ENCODE assay signal across 8 mouse cellular contexts in the genomic region with DNA sequence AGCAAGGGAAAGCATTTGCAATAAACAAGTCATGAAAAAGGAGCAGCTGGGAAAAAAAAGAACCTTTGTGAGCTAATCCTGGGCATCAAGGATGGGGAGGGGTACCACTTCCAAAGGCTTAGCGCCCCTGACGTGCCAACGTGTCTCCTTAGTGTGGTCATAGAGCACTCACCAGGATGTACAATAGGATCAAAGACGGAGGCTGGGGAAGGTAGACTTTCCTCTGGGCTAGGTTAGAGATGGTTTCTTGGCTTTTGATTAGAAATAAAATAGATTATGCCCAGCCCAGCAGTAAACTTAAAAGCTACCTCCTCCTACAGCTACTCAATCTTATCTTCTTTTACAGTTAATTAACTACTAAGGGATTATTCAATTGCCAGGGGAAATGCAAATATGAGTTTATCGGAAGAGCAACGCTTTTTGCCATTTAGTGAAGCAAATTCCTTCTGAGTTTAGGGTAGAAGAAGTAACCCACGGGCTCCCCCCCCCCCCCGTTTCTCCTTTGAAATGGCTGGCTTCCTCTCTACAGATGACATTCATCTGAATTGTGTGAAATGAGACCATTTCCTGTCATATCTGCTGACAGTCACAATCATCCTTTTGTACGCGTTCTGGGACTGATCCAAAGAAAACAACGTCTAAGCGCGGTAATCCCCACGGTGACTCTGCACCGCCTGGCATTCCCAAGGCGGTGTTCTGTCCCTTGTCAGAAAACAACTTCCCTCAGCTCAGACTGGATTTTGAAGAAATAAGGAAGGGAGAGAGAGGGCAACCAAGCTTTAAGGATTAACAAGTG.
A peak's percentile ranks its signal among the peaks of the same experiment; 100 is the strongest.
DNase-seq lines count a peak whose midpoint lies in the region; ATAC-seq lines count a peak whose summit lies in the region.

No protein-coding gene starts in this region.

- H3K9ac ChIP-seq in embryonic facial prominence, embryonic 11.5 days (replicated peaks; ENCODE audit: low read length), result no peak overlapping the region
- H3K9ac ChIP-seq in heart, embryonic 13.5 days, result 0 out of 2 replicates have a peak overlapping the region, but pooled peaks have one; percentile 24

- DNase-seq in embryonic facial prominence, embryonic 11.5 days (ENCODE audit: low spot score), result peak; percentile 27
- no peak for DNase-seq in embryonic facial prominence, embryonic 10.5 days (ENCODE audit: low spot score)
- DNase-seq in MN1 (ENCODE audit: low spot score), result peak; percentile 72
- peak; percentile 65 for DNase-seq in kidney, postnatal 14 days
- DNase-seq in adrenal gland, postnatal 36 days, result no peak
- DNase-seq in gastrocnemius, adult 8-10 months (ENCODE audit: low spot score in 2 of 2), result no peak
- DNase-seq in embryo, embryonic 9.5 days (ENCODE audit: extremely low spot score), result no peak

- WGBS in embryonic facial prominence, embryonic 11.5 days, result 49% methylated on average over 16 of the region's 16 CpGs
- 68% methylated on average over 16 of the region's 16 CpGs for WGBS in embryonic facial prominence, embryonic 10.5 days
- WGBS in heart, embryonic 13.5 days, result 44% methylated on average over 16 of the region's 16 CpGs

- no peak overlapping the region for H3K27ac ChIP-seq in embryonic facial prominence, embryonic 11.5 days (replicated peaks; ENCODE audit: low read depth, low read length)
- H3K27ac ChIP-seq in embryonic facial prominence, embryonic 10.5 days (replicated peaks), result no peak overlapping the region
- peak overlapping the region; percentile 73 for H3K27ac ChIP-seq in heart, embryonic 13.5 days (replicated peaks)

- no peak overlapping the region for H3K4me3 ChIP-seq in embryonic facial prominence, embryonic 11.5 days (ENCODE audit: low read depth, low read length)
- H3K4me3 ChIP-seq in embryonic facial prominence, embryonic 10.5 days, result no peak overlapping the region
- H3K4me3 ChIP-seq in heart, embryonic 13.5 days, result no peak overlapping the region

- no peaks in the 10 kb centered on the region for H3K9me3 ChIP-seq in embryonic facial prominence, embryonic 11.5 days (replicated peaks; ENCODE audit: control insufficient read depth, low read length)
- no peaks in the 10 kb centered on the region for H3K9me3 ChIP-seq in embryonic facial prominence, embryonic 10.5 days
- no peaks in the 10 kb centered on the region for H3K9me3 ChIP-seq in heart, embryonic 13.5 days

- no peaks in the 10 kb centered on the region; the same call in 1 of the 2 replicates for H3K36me3 ChIP-seq in embryonic facial prominence, embryonic 11.5 days (replicated peaks; ENCODE audit: control insufficient read depth, insufficient read depth, low read depth, low read length)
- peaks cover 94% of the 10 kb centered on the region for H3K36me3 ChIP-seq in embryonic facial prominence, embryonic 10.5 days (replicated peaks)
- peaks cover 69% of the 10 kb centered on the region for H3K36me3 ChIP-seq in heart, embryonic 13.5 days

- 0 out of 2 replicates have a peak, but pooled peaks have one; percentile 17 for ATAC-seq in embryonic facial prominence, embryonic 11.5 days (replicated peaks; ENCODE audit: insufficient number of reproducible peaks, low FRiP score, low TSS enrichment, low read depth)
- no peak for ATAC-seq in heart, embryonic 13.5 days (ENCODE audit: extremely low read depth, insufficient number of reproducible peaks, low FRiP score, low TSS enrichment)

- no peaks in the 10 kb centered on the region for H3K27me3 ChIP-seq in embryonic facial prominence, embryonic 11.5 days (ENCODE audit: control insufficient read depth, insufficient read depth, low read length)
- H3K27me3 ChIP-seq in embryonic facial prominence, embryonic 10.5 days (replicated peaks; ENCODE audit: low read depth, poor library complexity, severe bottlenecking), result no peaks in the 10 kb centered on the region
- no peaks in the 10 kb centered on the region for H3K27me3 ChIP-seq in heart, embryonic 13.5 days (replicated peaks)

- no peak overlapping the region for H3K4me2 ChIP-seq in embryonic facial prominence, embryonic 11.5 days (ENCODE audit: low read depth, low read length)
- H3K4me2 ChIP-seq in heart, embryonic 13.5 days, result peak overlapping the region; percentile 37

- H3K4me1 ChIP-seq in embryonic facial prominence, embryonic 11.5 days (ENCODE audit: control insufficient read depth, insufficient read depth, low read length), result no peaks in the 10 kb centered on the region; the same call in 1 of the 2 replicates
- peaks cover 10% of the 10 kb centered on the region; the same call in 1 of the 2 replicates for H3K4me1 ChIP-seq in embryonic facial prominence, embryonic 10.5 days
- peaks cover 33% of the 10 kb centered on the region for H3K4me1 ChIP-seq in heart, embryonic 13.5 days

Comparison
In these comparisons a context has a peak if more than half of its experiments do, and no peak if none do; other contexts are left out.
1. DNase-seq: peak in embryonic facial prominence, embryonic 11.5 days (single experiment), MN1 (single experiment) and kidney, postnatal 14 days (single experiment); none in embryonic facial prominence, embryonic 10.5 days (single experiment), adrenal gland, postnatal 36 days (0 of 2), gastrocnemius, adult 8-10 months (0 of 2) and embryo, embryonic 9.5 days (single experiment).